Mouse (Mus musculus): ENCODE data around the gene Nfasc.

Gene Nfasc

DNA sequence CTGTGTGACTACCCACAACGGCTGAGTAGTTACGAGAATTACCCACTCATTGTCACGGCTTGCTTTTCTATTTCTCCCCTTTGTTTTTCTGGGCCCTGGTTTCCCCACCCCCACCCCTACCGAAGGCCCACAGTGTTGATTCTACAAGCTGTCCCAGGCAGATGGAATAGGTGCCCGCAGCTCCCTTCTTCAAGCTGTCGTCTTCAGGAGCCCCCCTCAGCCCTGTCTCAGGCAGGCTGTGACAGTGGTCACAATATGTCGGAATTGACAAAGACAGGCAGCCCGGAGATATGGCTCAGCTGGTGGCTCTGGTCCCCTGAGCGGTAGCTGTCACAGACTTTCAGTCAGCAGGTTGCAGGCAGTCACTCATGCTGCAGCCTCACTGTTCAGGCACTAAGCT is 90.9 kb downstream of the Nfasc start:
- no peak for DNase-seq (ENCODE audit: low spot score in 2 of 2)

DNA sequence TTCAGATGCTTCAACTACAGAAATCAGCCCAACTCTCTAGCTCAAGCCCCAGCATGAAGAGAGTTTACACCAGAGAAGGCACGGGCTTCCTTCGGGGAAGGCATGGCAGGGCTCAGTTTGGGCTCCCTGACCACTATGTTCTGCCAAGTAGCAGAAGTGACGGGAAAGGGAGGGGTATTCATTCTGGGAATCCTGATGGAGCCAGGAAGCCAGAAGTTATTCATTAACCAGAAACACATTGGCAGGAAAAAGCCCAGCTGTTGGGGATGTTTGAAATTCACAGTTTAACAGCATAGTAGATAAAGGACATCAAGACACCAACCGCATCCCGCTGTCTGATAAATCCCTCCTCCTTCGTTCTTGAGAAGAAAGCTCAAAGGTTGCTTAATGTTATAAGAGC is 93.6 kb downstream of the Nfasc start:
- DNase-seq (ENCODE audit: low spot score in 2 of 2) = no peak

DNA sequence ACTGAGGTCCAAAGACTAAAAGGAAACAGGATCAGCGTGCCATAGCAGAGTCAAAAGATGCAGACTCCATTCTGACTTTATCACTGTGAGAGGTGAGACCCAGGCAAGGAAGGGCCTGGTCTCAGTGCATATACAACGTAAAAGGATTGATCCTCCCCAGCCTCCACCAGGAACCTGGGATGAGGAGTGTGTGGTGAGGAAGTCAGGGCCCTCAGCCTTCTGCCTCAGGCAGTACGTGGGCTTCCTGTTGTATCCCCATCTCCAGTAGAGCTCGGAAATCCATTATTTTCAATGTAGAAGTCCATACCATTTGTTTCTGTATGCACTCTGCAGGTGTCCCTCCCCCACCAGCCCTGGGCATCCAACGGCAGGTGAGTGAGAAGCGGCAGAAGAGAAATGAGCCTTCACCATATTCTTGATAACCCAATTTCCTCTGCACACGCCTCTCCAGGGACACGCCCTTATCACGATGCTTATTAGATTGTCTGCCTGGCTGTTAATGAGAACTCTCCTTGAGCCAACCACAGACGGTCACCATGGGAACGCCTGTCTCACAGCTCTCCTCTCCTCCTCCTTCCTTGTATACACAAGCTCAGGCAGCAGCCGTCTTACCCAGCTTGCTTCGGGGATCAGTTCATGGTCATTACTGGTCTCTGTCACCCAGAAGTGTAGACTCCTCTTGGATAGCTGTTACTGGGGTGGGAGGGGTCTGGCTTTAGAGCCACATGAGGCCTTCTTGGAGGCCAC is 100.4 kb downstream of the Nfasc start:
- no peak for DNase-seq (ENCODE audit: low spot score in 2 of 2)

DNA sequence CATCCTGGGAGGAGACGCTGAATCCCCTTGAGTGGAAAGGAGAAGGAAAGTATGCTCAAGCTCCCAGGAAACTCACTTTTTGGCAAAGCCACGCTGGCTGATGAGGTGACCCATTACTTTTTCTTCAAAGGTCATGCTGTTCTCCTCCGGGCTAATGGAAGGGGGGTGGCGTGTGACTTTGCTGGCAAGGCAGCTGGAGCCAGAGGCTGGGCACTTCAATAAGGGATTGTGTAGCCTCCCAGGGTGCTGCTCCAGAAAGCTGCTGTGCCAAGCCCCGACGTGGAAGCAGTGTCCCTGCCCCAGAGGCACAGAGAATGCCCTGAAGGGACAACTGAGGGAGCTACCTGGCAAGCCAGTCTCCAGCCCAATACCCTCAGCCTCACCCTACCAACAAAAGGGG is 101.3 kb downstream of the Nfasc start:
- DNase-seq (ENCODE audit: low spot score in 2 of 2) = no peak

DNA sequence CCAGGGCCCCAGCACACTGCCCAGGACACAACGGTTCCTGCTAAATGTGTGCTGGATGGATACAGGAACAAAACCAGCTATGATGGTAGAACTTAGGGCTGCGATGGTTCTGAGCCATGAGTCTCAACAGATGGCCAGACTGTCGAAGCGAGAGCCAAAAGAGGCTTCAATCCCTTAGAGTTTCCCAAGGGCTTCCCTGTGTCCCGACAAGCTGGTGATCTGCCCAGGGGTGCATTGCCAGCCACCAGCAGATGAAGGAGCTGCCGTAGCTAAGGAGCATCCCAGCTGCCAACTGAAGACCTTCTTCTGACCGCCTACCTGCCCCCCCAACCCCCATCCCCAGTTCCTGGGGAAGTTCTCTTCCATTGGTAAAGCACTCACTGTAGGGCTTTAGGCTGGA is 104.3 kb downstream of the Nfasc start:
- no peak for DNase-seq (ENCODE audit: low spot score in 2 of 2)

DNA sequence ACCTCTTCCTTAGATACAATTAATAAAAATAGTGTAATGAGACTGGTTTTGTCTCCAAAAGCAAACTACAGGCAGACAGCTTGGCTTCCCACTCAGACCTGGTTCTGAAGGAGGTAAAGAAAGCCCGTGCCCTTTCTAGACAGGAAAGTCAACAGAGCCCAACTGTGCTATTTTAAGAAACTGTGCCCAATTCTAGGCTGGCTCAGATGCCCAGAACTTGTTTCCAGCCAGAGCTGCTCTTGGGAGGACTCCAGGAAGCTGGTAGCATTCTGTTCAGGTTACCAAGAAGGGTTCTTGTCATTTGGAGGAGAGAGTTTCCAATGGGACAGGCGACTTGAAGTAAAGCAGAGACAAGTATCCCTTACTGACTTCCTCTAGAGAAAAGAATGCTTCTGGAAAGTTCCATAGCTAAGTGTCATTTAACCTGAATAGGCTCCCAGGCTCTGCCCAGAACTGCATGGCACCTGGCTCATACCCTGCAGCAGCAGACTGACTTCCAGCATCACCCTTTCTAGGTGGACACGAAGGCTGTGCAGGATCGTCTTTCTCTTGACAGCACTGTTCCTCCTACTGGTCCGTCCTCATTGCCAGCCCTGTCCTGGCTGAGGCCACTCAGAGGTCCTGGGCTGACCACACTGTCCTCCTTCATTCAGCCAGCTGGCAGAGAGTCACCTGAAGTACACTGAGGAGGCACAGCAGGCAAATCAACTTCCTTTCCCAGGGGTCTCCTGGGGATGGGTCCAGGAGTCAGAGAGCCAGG is 111.8 kb downstream of the Nfasc start:
- DNase-seq (ENCODE audit: low spot score in 2 of 2) = no peak

DNA sequence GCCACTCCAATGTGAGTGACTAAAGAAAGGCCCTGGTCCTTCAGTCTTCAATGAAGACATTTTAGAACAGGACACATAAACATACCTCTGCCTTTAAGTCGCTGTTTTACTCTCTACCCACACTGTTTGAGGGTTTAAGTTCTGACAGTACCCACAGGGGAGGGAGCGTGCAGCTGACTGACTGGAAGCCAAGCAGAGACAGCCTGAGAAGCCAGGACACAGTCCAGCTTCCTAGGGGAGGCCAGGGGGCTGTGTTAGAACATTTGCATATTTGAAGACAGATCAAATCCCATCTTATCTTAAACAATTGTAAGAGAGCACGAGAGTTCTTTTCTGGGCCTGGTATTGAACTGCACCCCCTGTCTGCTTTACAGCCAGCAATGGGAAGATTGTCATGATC is 113.0 kb downstream of the Nfasc start:
- no peak for DNase-seq (ENCODE audit: low spot score in 2 of 2)

DNA sequence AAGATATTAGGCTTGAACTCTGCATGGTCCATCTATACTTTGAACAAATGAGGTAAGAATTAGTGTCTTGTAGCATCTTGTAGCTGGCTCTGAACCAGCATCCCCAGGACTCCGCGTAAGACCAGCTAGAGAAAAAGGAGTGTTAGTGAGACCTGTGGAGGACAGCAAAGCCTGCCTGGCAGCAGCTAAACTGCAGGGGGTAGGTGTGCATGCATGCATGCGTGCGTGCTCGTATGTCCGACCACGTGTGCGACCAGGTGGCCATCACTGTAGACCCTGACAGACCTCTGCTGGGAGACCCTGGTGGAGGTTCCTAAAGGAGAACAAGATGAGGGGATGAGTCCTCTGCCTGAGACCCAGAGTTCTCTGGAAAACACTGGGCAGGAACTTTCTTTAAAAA is 113.4 kb downstream of the Nfasc start:
- no peak for DNase-seq (ENCODE audit: low spot score in 2 of 2)

DNA sequence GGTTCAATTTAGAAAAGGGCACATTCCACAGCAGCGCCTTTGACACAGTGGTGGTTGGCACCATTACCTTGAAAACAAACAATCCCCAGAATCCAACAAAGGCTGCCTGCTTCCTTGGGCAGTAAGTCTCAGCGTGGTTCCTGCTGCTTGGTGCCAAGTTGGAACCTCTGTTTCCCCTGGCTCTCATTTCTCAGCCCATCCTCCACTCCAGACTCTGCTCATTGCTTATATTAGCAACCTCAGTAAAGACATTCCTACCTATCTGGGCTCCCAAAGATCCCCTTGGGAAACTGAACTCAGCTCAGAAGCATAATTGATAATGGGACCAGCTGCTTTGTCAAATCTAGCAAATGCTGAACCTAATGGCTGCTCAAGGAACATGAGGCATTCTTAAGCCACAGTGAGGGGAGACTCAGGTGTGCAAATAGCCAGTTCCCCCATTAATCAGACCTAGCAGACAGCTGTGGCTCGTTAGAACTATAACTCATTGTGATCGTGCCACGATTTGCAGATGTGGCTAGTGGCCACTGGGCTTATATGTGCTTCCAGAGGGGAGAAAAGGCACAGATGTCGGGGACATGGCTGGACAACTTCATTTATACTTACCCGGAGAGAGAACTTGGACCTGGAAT is 115.4 kb downstream of the Nfasc start:
- DNase-seq (ENCODE audit: low spot score in 2 of 2) = no peak

DNA sequence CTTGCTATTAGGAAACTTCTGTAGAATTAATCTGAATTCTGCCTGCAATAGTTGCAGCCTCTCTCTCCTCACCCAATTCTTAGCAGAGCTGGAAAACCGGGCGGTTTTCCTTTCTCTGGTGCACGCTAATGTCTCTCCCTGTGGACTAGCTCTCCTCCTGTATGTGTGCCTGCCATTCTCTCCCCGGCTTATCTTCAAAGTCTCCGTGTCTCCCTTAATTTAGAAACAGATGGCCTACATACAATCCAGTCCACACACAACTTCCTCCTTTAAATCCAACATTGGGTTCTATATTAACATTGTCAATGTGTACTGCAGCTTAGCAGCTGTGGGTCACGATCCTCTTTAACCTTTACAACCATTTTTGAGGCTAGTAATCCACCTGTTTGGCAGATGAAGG is 116.6 kb downstream of the Nfasc start:
- no peak for DNase-seq (ENCODE audit: low spot score in 2 of 2)

DNA sequence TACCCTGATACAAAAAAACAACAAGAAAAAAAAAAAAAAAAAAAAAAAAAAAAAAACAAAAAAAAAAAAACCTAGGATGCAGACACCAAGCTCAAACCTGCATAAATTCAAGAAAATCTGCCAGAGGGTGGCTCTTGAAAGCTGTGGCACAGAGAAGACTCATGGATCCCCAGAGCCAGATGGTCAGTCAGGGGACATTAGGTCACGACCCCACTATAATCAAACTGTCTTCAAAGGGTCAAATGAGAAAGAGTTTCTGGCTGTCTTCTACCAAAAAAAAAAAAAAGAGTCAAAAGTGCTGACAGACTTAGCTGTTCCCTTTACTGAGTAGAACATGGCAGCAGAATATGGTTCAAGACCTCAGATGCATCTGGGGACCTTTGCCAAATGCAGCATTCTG is 117.1 kb downstream of the Nfasc start:
- DNase-seq (ENCODE audit: low spot score in 2 of 2) = no peak

DNA sequence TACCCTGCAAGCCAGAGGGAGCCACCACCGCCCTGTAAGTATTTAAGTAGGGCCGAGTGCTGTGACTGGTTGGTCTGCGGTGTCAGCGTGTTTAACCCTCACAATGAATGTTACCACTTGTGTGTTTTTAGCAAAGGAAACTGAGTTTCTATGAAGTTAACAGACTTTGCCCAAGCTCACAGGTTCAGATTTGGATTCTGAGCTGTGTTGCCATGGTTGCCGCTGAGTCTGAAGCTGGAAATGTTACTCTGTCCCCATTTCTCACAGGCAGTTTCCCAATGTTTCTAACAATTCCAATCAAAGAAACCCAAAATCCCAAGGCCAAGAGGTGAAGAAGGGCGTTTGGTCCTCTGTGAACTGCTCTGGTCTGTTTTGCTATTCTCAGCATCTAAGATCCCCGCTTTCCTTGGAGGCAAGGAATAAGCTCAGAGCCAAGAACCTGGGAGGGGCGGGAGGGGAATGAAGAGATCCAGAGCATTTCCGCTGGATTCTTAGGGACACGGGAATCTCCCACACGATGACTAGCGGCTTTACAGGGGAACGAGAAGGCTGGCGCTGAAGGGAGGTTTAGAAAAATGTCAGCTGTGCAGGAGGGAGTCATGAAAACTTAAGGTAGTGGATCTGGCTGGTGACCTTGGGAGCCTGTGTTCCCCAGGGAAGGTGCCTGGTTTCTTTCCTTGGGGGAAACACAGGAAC is 117.8 kb downstream of the Nfasc start:
- DNase-seq (ENCODE audit: low spot score in 2 of 2) = no peak

DNA sequence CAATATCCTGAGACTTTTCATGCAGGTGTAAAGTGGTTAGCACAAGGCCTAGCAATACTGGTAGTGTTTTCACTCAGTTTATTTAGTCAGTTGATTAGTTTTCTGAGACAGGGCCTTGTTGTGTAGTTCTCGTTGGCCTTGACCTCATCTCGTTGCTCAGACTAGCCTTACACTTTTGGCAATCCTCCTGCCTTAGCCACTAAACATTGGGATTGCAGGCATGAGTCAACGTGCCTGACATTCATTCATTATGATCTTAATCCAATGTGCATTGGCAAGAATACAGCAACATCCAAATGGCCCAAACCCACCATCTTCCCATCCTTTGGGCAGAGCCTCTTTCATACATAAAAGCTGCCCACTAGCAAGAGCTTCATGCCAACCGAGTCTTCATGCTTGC is 129.5 kb downstream of the Nfasc start:
- no peak for DNase-seq (ENCODE audit: low spot score in 2 of 2)

DNA sequence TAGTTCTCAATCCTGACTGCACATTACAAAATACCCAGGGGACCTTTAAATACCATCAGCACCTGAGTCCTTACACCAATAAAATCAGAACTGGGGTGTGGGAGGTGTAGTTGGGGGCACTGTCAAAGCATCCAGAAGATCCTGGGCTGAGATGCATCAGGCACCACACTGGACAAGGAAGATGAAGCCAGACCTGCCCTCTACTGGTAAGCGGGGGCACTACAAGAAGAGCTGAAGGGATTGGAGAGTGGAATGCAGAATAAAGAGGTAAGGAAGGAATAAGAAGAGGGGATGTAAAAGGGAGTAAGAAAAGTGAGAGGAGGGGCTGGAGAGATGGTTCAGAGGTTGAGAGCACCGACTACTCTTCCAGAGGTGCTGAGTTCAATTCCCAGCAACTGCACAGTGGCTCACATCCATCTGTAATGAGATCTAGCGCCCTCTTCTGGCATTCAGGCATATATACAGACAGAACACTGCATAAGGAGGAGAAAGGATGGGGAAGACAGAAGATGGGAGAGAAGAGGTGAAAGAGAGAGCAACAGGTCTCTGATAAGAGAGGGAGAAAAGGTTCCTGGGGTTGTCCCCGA is 132.5 kb downstream of the Nfasc start:
- peak; percentile 66 to 75 for DNase-seq (ENCODE audit: low spot score in 2 of 2)

DNA sequence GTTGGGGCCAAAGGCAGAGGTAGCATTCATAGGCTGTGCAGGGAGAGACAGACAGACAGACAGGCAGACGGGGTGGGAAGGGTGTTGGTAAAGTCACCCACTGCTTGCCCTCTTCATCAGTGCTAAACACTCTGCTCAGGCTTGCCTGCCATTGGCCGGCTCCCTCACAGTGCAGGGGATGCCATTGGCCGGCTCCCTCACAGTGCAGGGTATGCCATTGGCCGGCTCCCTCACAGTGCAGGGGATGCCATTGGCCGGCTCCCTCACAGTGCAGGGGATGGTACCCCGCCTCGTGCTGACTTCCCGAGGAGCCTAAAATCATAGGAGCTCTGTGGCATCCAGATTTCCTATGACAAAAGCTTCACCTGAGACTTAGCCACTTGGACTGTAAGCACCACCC is 139.4 kb downstream of the Nfasc start:
- no peak for DNase-seq (ENCODE audit: low spot score in 2 of 2)

DNA sequence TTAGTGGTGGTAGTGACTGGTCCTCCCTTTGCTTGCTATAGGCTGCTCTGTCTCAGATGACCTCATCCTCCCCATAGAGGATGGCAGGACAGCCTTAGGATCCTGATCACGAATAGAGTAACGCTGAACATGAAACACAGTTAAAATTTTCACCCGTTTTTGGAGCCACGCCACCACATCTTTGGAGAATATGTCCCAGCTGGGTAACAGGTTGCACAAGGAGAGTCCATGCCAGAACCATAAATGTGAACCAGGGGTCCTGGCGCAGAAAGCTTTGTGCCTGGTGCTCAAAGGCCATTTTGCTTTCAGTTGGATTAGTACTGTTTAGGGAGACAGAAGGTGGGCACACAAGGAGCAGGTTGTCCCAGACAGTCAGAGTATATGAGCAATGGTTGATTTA is 143.6 kb downstream of the Nfasc start:
- DNase-seq (ENCODE audit: low spot score in 2 of 2) = no peak

DNA sequence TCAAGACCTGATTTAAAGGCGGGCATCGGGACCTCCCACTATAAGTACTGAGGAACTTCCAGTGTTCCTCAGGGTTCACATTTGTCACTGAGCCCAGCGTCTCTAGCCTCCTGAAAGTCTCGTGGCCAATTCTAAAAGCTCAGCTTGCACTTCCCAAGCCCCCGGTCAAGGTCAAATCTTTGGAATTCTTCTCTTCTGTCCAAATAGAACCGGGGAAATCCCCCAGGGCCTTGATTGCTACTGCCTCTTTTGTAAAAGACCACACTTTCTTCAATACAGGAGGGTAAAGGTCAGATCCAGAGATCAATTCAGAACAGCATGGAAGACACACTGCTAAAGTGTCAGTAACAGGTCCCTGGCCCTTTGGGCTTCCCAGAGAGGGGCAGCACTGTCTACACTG is 145.9 kb downstream of the Nfasc start:
- DNase-seq (ENCODE audit: low spot score in 2 of 2) = no peak

DNA sequence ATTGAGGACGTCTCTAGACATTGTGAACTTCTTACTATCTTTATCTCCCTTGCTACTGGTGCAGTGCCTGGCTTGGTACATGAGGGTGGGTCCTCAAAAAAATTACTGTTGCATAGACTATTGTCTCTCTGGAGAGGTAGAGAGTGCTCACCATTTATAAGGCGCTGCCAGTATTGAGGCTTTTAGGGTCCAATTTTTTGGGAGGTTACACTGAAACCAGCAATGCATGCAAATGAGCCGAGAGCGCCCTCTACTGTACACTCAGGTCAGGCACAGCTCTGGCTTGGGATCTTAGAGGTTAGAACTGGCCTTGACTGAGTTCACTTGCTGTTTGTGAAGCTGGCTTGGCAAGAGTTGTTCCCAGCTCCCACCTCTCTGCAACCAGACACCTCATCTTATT is 147.0 kb downstream of the Nfasc start:
- DNase-seq (ENCODE audit: low spot score in 2 of 2) = peak; percentile 73 to 88

DNA sequence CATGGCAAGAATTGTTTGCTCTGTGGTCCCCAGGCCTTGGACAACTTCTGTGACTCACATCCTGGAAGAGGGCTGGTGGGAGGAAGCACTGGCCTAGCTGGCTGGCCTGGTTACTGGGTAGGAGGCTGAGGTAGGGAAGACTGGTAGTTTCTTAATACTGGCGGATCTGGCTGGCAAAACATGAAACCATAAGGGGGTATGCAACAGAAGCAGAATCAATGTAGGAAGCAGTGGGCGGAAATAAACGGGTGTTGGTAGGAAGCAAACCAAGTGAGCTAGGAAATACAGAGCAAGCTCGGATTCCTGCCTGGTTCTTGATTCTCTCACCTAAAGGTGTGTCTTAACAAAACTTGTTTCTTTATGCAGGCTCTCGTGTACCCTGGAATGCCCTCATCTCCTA is 149.5 kb downstream of the Nfasc start:
- DNase-seq (ENCODE audit: low spot score in 2 of 2) = no peak

DNA sequence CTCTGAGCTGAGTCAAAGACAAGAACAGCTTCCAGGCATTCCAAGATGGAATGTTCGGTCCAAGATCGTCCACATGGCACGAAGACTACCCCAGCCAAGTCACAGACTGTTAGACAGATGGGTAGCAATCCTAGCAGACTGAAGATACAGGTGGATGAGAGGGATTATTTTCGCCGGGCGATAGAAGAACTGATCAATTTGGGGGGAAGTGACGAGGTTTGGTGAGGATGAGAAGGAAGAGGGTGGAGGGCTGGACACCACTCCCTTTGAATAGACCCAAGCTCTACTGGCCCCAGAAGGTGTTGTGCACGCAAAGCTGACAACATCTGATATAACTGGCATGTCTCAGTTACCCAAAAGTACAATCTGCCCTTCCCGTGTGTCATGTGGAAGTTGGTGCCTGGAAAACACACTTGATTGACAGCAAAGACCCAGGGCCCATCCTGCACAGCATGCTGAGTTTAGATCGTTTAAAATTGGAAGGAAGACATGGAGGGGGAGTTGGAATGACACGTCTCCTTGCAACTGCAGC is 150.1 kb downstream of the Nfasc start:
- DNase-seq (ENCODE audit: low spot score in 2 of 2) = no peak

DNA sequence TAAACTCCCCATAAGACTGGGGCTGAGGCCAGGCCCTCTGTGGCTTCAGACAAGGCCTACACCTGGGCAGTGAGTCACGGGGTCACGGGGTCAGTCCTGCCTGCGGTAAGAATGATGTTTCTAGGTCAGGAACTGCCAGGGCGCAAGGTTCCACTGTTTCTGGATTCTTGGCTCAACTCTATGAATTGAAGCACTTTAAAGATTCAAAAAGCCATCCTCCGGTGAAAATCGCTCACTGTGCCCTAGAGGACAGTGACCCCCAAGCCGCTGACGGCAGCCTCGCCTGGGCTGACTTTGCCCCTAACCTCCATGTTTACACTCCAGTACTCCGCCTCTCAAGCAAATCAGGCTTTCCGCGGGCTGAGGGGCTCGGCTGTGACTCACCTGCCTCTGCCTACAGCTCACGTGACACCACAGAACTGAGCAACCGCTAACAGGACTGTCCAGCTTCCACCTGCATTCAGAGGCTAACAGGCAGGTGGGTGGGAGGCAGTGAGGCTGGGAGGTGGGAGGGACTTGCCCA is 154.9 kb downstream of the Nfasc start:
- no peak for DNase-seq (ENCODE audit: low spot score in 2 of 2)

DNA sequence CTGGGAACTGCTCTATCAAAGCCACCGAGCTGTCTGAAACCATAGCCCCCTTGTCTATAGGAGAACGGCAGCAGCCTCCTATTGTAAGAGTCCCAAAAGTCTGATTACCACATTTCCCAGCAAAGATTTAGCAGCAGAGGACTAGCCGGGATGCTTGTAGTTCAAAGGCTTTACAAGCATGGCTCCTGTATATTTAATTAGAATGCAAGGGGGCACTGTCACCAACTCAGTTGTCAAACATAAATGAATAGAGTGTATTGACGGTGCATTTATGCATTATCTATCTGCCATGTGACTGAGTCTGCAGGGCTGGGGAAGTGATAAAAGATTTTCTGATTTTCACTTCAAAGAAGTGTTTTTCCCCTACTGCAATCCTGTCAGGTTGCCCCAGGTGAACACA is 156.2 kb downstream of the Nfasc start:
- no peak for DNase-seq (ENCODE audit: low spot score in 2 of 2)

Measured in cerebellum, postnatal 4 days (tissue).